Mouse (Mus musculus): ENCODE data around the gene Cdc42se1.

Cdc42se1 gene

GRCm38 (mm10) chr3:95284501-95285281 lies 56.2 kb downstream of the Cdc42se1 start:
- no peak for DNase-seq (ENCODE audit: low spot score in 2 of 2)

GRCm38 (mm10) chr3:95285390-95285789 lies 56.9 kb downstream of the Cdc42se1 start:
- DNase-seq (ENCODE audit: low spot score in 2 of 2), result no peak

Measured in left cerebral cortex, adult 9 months (tissue).